Mouse (Mus musculus) lung, adult 2 months (tissue): Measurements from ENCODE around the gene Pank4. TPM values are rescaled to one million over a fixed set of nuclear protein-coding genes. Genes with fewer than 3 reads are reported as not detected.

ENCODE experiments used
- DNase-seq: peaks from one replicate; pipeline ENCODE4 v3.0.0; 2022
- H3K4me1 ChIP-seq: fragments of 200-500 bp; 2 replicates; pipeline ENCODE4 v1.6.1; 2011; ENCODE audit warnings: low read length; ENCODE audit not compliant: control insufficient read depth, insufficient read depth
- H3K4me3 ChIP-seq: fragments of 200-500 bp; replicated peaks from 2 replicates; pipeline ENCODE3; 2011; ENCODE audit warnings: low read depth, mild to moderate bottlenecking, control low read depth, low read length; ENCODE audit errors: extremely low read depth
- CTCF ChIP-seq: fragments of 200-500 bp; IDR thresholded peaks from 2 replicates; pipeline ENCODE4 v1.5.1; 2011; ENCODE audit warnings: mild to moderate bottlenecking, low read length, control low read depth; ENCODE audit not compliant: insufficient read depth
- POLR2A ChIP-seq: fragments of 200-500 bp; IDR thresholded peaks from 2 replicates; pipeline ENCODE4 v1.6.1; 2011; ENCODE audit warnings: low read depth, mild to moderate bottlenecking, control low read depth, low read length, borderline replicate concordance; ENCODE audit errors: extremely low read depth
- WGBS: fragments of 180-500 bp; shearing (Covaris S2); methylation state at CpG from one replicate; pipeline ENCODE4 v1.1.7; 2018; 5-methylcytosine and 5-hydroxymethylcytosine counted together
- polyA plus RNA-seq: library from polyadenylated mRNA; depleted of rRNA; stranded (reverse); fragments of >200 nt; gene quantifications from 2 replicates; pipeline ENCODE4 v1.2.3, GENCODE M21; 2012

Pank4 gene
- polyA plus RNA-seq, 1 experiment, result 49.1 TPM

DNA sequence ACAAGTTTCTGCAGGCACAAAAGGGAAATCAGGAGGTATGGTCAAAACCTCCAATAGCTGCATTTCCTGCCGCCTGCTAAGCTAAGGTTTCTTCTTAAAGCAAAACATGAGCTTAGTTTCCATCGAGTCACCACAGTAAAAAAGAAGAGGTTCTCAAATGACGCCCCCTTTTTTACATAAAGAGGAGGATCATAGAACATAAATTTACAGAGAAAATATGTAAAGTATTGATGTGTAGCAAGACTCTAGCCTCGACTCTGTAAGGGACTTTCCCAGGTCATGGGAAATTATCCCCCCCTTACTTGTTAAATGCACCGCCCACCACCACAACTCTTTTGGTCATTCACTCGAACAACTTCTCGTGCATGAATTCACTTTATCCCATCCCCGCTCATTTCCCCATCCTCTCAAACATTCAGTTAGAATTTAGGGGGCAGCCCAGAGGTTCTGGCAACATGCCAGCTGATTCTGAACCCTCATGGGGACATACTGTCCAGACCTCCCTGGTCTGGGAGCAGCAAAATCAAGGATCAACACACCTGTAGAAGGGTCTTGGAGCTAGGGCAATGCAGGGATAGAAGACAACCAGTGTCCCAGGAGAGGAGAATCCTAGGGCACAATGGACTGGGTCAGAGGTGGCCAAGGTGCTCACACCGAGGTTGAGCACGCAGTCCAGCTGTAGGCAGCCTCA, 21.1 kb upstream of the Pank4 start:
- H3K4me1 ChIP-seq, result 0 out of 2 replicates have a peak, but pooled peaks cover 3% of the 10 kb centered on the region
- H3K4me3 ChIP-seq, result no peak overlapping the region
- no peak for DNase-seq
- WGBS, result 69% methylated on average over 10 of the region's 10 CpGs
- TF ChIP-seq POLR2A (no peak), CTCF (no peak)

GRCm38 (mm10) chr4:154943323-154944039, 20.4 kb upstream of the Pank4 start:
- no peak for DNase-seq
- Histone ChIP-seq H3K4me3 (no peak overlapping the region), H3K4me1 (0 out of 2 replicates have a peak, but pooled peaks cover 3% of the 10 kb centered on the region)
- WGBS, result 87% methylated on average over 6 of the region's 6 CpGs
- TF ChIP-seq CTCF, result no peak
- TF ChIP-seq POLR2A, result no peak

- WGBS, result 17% methylated on average over 2 of the region's 2 CpGs
- peak; percentile 55 for DNase-seq
- TF ChIP-seq CTCF (peak; percentile 92), POLR2A (no peak)
- Histone ChIP-seq H3K4me1 (0 out of 2 replicates have a peak, but pooled peaks cover 3% of the 10 kb centered on the region), H3K4me3 (no peak overlapping the region)
These were observed 19.8 kb upstream of the Pank4 start for GRCm38 (mm10) chr4:154944121-154944590.

DNA sequence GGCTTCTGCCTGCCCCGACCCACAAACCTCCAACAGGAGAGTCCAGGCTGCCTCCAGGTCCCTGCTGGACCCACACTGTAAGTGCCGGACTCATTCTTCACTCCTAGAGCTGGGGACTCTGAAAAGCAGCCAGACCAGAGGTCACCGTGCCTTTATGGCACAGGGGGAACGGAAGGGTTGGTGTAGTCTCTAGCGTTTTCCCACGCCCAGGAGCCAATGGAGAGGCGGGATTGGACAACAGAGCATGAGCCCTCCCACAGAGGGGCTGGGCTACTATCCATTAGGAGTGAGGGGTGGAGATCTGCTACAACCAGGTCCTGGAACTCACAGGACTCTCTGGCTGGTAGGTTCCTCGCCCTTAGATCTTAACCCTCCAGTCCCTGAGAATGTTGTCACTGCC, 17.6 kb upstream of the Pank4 start:
- 11% methylated on average over 8 of the region's 8 CpGs for WGBS
- peak; percentile 61 for DNase-seq
- TF ChIP-seq POLR2A (no peak), CTCF (no peak)
- Histone ChIP-seq H3K4me1 (0 out of 2 replicates have a peak, but pooled peaks cover 3% of the 10 kb centered on the region), H3K4me3 (peak overlapping the region; percentile 14)

- Histone ChIP-seq H3K4me1 (0 out of 2 replicates have a peak, but pooled peaks cover 3% of the 10 kb centered on the region), H3K4me3 (no peak overlapping the region)
- peak; percentile 36 for DNase-seq
- 36% methylated on average over 14 of the region's 14 CpGs for WGBS
- TF ChIP-seq CTCF (no peak), POLR2A (no peak)
These were observed 15.6 kb upstream of the Pank4 start for GRCm38 (mm10) chr4:154948066-154948939.

DNA sequence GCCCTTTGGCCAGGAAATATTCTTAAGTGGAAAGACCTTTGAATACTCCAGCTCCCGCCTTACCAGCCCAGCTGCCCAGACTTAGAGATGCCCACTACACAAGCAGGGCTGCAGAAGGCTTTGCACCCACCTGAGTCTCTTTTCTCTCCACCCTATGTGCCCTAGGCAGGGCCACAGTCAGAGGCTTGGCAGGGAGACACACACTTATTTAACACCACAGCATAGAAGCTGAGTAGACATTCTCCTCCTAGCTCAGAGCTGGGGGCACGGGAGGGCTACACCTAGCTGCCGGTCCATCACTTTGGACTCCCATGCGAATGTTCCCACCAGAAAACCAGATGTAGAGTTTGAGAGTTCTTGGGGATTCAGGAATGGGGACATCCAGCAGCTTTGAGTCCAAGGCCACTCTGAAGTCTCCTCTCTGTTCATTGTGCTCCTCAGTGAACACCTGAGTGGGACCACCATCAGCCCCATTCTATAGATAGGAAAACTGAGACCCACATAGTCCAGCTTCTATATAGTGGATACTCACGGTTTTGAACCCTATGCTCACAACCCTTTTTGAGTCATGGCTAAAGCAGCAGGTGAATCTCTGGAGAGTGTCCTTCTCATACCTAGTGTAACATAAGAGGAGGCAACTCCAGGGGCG, 14.9 kb upstream of the Pank4 start:
- DNase-seq, result no peak
- WGBS, result 63% methylated on average over 6 of the region's 6 CpGs

DNA sequence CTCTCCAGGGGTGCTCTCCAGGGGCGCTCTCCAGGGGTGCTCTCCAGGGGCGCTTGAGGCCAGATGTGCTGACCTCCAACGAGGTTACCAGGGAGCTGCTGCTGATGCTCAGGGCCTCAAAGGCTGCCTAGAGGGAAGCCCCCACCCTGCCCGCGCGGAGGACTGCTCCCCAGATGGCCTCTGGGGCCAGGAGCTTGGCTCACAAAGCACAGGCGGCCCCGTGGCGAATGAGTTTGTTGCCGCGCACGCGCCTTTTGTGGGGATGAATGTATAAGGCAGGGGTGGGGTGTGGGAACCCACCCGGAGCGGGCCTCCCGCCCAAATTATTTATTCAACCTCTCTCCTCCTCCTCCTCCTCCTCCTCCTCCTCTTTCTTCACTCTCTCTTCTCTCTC, 14.3 kb upstream of the Pank4 start:
- TF ChIP-seq CTCF (no peak), POLR2A (no peak)
- no peak for DNase-seq
- 14% methylated on average over 16 of the region's 16 CpGs for WGBS

More for the DNA sequence above, 14.9 kb upstream of the Pank4 start:
- no peak for TF ChIP-seq CTCF
- H3K4me3 ChIP-seq, result no peak overlapping the region
- 0 out of 2 replicates have a peak, but pooled peaks cover 3% of the 10 kb centered on the region for H3K4me1 ChIP-seq

DNA sequence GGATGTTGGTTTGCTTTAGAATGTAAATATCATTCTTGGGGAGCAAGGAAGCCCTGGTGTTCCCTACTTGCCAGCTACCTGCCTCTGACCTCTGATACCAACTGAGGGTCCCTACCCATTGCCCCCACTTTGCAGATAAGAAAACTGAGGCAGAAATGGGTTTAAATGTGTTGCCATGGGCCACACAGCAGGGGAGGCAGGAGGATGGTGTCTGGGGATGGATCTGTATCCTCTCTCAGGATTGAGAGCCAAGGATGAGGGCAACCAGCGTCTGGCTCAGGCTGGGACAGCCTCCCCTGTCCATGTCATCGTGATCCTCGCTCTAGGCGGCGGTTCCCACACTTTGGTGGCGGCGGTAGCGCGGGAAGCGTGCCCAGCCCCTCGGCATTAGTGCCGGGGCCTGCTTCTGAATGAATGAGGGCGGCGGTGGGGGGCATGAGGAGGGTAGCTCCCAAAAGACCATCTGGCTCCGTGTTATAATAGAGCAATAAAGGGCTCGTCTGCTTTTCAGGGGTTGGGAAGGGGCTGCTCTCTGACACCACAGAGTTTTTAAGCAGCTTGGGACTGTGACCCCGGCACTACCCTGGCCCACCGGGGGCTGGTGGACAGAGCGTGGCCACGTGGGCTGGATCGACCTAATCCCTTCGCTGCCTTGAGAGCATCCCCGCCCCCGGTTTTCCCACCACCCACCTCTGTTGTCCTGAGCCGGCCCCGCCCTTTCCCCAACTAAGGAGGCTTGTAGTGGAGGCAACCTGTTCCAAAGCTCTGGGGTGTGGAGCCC, 11.3 kb upstream of the Pank4 start:
- Histone ChIP-seq H3K4me3 (no peak overlapping the region), H3K4me1 (no peaks in the 10 kb centered on the region)
- WGBS, result 3% methylated on average over 26 of the region's 26 CpGs
- TF ChIP-seq CTCF, result no peak
- TF ChIP-seq POLR2A, result no peak
- no peak for DNase-seq

More for the DNA sequence above, 14.3 kb upstream of the Pank4 start:
- Histone ChIP-seq H3K4me3 (no peak overlapping the region), H3K4me1 (0 out of 2 replicates have a peak, but pooled peaks cover 3% of the 10 kb centered on the region)

- DNase-seq, result no peak
- Histone ChIP-seq H3K4me1 (0 out of 2 replicates have a peak, but pooled peaks cover 2% of the 10 kb centered on the region), H3K4me3 (no peak overlapping the region)
- 53% methylated on average over 9 of the region's 9 CpGs for WGBS
- no peak for TF ChIP-seq POLR2A
- TF ChIP-seq CTCF, result no peak
These were observed 7.3 kb upstream of the Pank4 start for GRCm38 (mm10) chr4:154956604-154957003.
